Mouse (Mus musculus) stomach, postnatal 0 days (tissue): ENCODE data around the gene Hsd17b14.

Experiments used
- CTCF ChIP-seq: IDR thresholded peaks from 2 replicates; pipeline ENCODE4 v1.5.1; 2016; ENCODE audit warnings: antibody characterized with exemption, low read depth, mild to moderate bottlenecking, moderate library complexity
- EP300 ChIP-seq: optimal IDR thresholded peaks from 2 replicates; pipeline ENCODE3; 2016; ENCODE audit warnings: antibody characterized with exemption

DNA sequence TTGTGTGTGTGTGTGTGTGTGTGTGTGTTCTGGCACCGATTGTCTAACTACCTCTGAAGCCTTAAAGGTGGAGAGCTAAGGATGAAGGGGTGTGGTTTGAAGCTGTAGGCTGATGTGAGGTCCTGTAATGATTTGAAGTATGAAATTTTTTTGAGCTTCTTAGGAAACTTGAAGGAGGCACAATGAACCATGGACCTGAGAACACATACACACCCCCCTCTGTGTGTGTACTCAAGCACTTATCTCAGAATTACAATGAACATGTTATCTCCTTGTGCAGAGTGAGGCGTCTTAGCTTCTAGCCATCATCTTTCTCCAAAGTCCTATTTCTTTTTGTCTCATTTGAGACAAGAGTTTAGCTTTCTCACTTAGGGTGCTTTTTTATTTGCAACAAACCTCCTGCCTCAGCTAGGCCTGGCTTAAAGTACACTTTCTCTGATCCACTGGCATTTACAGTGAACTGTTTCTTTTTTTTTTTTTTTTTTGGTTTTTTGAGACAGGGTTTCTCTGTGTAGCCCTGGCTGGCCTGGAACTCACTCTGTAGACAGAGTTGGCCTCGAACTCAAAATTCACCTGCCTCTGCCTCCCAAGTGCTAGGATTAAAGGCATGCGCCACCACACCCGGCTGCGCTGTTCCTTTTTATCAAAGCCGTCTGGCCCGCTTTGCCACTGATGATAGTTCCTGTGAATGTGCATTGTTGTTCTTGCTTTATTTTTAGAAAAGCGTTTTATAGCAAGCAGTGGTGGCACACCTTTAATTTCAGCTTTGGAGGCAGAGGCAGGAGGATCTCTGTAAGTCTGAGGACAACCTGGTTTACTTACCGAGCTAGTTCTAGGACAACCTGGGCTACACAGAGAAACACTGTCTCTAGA, 14.1 kb downstream of the Hsd17b14 start:
- TF ChIP-seq CTCF (no peak), EP300 (no peak)
